Mouse (Mus musculus): ENCODE results near the gene Ntm. TPM values are rescaled to one million over a fixed set of nuclear protein-coding genes. Genes with fewer than 3 reads are reported as not detected.

The Ntm gene
- total RNA-seq, 2 experiments from 2014 or later = not detected

DNA sequence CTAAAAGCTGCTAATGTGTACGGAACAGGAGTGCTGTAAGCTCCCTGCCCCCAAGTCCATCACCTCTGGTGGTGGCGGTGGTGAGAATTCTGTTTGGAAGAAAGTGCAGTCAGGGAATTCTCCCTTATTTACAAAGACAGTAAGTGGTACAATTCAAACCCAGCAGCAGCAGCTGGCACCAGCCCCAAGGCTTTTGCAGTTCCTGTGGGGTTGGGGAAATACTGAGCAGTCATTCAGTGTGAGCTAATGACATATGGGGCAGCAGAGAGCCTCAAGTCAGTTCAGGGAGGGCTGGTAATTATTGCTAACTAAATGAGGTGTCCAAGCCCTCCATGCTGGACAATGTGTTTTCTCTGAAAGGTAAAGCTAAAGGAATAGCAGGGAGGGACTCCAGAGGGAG lies 446.3 kb downstream of the Ntm start:
- ATAC-seq (ENCODE audit: poor library complexity, severe bottlenecking) = no peak

DNA sequence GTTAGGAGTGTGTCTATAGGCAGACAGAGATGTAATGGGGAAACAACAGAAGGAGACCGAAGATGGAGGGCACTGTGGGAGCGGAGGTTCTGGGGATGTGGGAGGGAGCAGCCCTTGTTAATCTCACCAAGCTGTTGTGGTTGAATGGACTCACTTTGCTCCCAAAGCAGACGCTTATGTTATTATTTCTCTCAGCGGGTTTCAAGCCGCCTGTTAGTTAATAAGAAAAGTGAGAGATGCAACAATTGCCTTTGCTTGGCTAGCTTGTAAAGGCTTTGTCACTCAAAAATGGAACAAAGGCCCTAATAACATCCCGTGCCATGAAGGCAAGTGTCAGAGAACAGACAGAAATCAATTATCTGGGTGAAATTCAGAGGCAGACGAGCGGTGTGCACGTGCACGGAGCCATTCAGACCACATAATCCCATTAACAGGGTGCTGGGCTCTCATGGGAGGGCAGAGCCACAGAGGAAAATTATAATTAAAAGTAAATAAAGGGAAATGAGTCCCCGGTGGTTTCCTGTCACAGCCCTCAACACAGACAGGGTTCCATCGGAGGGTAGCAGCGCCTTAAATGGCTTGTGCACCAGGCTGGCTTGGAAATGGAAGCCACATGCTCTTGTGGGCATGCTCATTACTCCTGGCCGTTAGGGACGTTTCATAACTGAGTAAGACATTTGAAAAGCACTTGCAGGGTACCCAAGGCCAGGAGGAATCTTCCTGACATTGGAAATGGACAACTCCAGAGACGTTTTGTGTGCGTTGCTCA lies 448.2 kb downstream of the Ntm start:
- ATAC-seq (ENCODE audit: poor library complexity, severe bottlenecking) = no peak

DNA sequence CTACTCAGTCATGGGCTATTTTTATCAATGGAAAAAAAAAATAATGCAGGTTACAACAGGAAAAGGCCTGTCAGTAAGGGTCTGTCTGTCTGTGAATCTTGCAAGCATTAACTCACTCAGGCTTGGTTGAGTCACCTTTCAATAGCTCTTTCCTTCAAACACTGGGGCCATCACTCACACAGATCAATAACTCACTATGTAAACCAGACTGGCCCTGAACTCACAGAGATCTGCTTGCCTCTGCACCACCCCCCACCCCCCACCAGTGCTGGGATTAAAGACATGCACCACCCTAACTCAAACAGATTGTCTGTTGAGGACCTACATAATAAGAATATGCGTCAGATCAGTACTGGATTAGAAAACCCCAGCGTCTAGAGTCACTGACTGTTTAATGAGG lies 466.9 kb downstream of the Ntm start:
- no peak for ATAC-seq (ENCODE audit: poor library complexity, severe bottlenecking)

GRCm38 (mm10) chr9:29482272-29482671 lies 480.7 kb downstream of the Ntm start:
- ATAC-seq (ENCODE audit: poor library complexity, severe bottlenecking) = no peak

- no peak for ATAC-seq (ENCODE audit: poor library complexity, severe bottlenecking)
Observed at GRCm38 (mm10) chr9:29479051-29479450, 483.9 kb downstream of the Ntm start.

GRCm38 (mm10) chr9:29477219-29477618 lies 485.7 kb downstream of the Ntm start:
- ATAC-seq (ENCODE audit: poor library complexity, severe bottlenecking) = no peak

GRCm38 (mm10) chr9:29473418-29473817 lies 489.5 kb downstream of the Ntm start:
- no peak for ATAC-seq (ENCODE audit: poor library complexity, severe bottlenecking)

DNA sequence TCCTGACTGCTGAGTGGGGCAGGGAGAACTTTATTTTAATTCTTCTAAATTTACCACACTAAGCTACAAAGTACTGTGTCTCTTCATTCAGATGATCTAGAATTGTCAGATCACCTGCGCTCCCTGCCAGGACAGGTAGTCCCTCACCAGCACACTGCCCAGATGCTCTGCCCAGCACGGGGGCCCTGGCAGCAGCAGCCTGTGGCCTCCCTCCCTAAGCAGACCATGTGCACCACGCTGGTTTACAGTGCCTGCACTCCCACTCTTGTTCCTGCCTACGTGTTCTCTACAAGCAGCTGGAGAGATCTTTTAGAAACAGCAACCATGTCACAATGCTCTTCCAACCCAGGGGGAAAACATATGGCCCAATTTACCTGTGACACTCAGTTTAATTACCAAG lies 490.7 kb downstream of the Ntm start:
- ATAC-seq (ENCODE audit: poor library complexity, severe bottlenecking) = no peak

- no peak for ATAC-seq (ENCODE audit: poor library complexity, severe bottlenecking)
Observed at GRCm38 (mm10) chr9:29464756-29465155, 498.2 kb downstream of the Ntm start.

GRCm38 (mm10) chr9:29462970-29463593 lies 499.9 kb downstream of the Ntm start:
- no peak for ATAC-seq (ENCODE audit: poor library complexity, severe bottlenecking)

GRCm38 (mm10) chr9:29457976-29458572 lies 504.9 kb downstream of the Ntm start:
- no peak for ATAC-seq (ENCODE audit: poor library complexity, severe bottlenecking)

DNA sequence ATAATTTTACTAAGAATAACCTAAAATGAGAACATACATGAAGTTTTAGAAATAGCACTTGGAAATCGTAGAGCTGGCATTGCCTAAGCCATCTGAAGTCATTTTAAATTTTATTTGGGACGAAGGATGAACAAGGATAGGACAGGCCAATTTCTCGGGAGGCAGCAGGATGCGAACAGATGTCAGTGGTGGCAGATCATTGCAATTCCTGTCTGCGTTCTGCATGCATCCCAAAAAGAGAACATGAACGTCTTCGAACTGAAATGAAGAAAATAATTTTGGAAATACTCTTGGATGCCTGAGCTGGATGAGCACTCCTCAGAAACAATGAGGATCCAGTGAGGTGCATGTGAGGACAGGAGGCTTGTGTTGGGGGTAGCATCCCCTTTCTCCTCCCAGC lies 506.9 kb downstream of the Ntm start:
- ATAC-seq (ENCODE audit: poor library complexity, severe bottlenecking) = no peak

DNA sequence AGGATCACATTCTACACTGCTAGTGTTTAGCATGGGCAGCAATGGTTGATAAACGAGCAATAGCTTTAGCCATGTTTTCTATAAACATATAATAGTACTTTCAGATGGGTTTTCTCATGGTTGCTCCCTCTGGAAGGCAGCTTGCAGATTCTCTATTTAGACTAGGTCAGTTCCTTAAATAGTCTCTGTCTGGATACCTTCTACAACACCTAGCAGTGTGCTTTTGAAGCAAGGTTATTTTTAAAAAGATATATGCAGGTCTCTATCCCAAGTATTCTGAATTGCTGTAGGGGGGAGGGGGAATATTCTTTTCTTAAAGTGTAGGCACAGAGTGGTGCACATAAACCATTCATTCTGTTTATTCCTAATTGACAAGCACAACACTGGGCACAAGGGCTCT lies 511.7 kb downstream of the Ntm start:
- ATAC-seq (ENCODE audit: poor library complexity, severe bottlenecking) = no peak

- no peak for ATAC-seq (ENCODE audit: poor library complexity, severe bottlenecking)
Observed at GRCm38 (mm10) chr9:29444001-29444400, 518.9 kb downstream of the Ntm start.

DNA sequence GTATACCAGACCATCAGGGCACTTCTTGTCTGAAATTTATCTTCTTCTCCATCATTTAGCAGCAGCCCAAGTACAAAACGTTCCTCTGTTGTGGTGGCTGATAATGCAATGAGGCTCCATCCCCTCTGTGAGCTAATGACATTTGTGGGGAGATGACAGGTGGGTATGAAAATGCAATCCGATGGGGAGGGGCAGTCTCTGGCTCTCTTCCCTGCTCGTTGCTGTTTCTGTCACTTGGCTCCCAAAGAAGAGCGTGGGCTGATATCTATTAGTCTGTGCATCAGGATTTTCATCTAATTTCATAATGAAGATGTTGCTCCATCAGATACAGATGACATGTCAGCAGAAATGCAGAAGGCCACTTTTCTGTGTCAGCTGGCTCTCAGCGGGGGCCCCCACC lies 523.5 kb downstream of the Ntm start:
- ATAC-seq (ENCODE audit: poor library complexity, severe bottlenecking) = no peak

DNA sequence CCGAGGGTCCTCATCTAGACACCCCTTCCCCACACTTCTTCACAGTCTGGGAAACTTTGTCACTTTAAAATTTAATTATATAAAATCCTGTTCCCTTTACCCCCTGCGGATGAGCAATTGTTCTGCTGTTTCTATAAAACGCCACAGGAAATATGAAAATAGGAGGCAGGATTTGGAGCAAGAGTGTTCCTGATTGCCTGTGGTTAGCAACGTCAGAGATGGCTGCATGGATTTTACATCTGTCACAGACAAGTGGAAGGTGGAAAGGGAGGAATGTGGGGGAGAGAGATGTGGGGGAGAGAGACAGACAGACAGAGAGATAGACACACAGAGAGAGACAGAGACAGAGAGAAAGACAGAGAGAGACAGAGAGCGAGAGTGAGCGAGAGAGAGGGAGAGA lies 528.3 kb downstream of the Ntm start:
- no peak for ATAC-seq (ENCODE audit: poor library complexity, severe bottlenecking)

DNA sequence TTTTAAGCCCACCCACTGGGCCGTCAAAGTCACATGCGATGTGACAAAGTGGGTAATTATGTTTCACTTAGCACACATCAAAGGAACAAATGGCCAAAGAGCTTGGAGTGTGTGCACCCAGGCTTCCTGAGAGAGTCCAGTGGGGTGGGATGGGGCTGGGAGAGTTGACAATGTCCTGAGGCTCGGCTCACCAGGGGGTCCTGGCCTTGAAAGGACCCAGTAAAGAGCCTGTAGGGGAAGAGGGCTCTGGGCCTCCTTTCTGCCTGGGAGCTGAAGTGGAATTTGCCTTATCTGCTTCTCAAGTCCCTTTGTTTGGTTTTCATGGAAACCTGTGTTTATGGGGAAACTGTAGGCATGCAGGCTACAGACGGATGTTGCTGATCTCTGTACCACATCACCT lies 529.0 kb downstream of the Ntm start:
- ATAC-seq (ENCODE audit: poor library complexity, severe bottlenecking) = no peak

- no peak for ATAC-seq (ENCODE audit: poor library complexity, severe bottlenecking)
Observed at GRCm38 (mm10) chr9:29433156-29433555, 529.8 kb downstream of the Ntm start.

DNA sequence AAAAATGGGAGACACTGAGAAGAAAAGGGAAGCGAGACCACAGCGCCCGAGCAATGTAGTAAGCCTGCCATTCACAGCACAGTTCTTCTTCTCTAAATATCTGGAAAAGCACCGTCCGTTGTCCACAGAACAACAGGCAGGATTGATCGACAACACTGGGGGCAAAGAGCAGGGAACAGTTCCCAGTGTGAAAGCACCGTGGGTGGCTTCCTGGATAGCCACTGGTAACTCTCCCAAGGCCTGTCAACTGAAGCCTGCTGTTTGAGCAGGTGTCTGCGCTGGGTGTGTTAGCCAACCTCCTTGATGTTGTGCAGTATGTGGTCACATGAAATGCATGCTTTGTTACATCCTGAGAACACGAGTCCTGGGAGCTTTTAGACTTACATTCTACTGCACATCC lies 531.4 kb downstream of the Ntm start:
- no peak for ATAC-seq (ENCODE audit: poor library complexity, severe bottlenecking)

GRCm38 (mm10) chr9:29430189-29430588 lies 532.8 kb downstream of the Ntm start:
- no peak for ATAC-seq (ENCODE audit: poor library complexity, severe bottlenecking)

- ATAC-seq (ENCODE audit: poor library complexity, severe bottlenecking) = no peak
Observed at GRCm38 (mm10) chr9:29428322-29428721, 534.6 kb downstream of the Ntm start.

DNA sequence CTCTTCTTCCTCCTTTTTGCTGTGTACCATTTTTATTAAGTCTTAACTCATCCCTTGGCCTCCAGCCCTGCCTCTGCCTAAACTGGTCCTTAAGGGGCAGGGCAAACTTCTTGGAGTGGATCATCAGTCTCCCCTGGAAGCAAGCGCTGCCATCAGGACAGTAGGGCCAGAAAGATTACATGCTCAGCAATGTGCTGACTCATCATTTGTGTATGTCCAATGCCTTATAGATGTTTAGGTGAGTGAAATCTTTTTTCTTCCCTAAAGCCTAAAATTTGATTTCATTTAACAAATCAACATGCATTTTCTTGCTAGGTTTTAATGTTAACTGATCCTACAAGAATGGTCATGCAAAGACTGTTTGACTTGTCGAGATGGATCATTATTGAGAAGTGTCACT lies 536.7 kb downstream of the Ntm start:
- ATAC-seq (ENCODE audit: poor library complexity, severe bottlenecking) = no peak

Data from megakaryocyte, adult 5-6 weeks (primary cell).